Mouse (Mus musculus): ENCODE data around the gene Slc12a7. TPM values are rescaled to one million over a fixed set of nuclear protein-coding genes. Genes with fewer than 3 reads are reported as not detected.
"Not testable (repeated sequence)": the region's sequence is repeated elsewhere in the genome, so short reads cannot be mapped to it uniquely, and the experiment has no call there.

Slc12a7 gene
- polyA plus RNA-seq, 1 experiment, result 110 TPM

GRCm38 (mm10) chr13:73718225-73718624, 14.7 kb upstream of the Slc12a7 start:
- DNase-seq (ENCODE audit: low spot score), result peak; percentile 51

GRCm38 (mm10) chr13:73720241-73720640, 12.7 kb upstream of the Slc12a7 start:
- DNase-seq (ENCODE audit: low spot score), result no peak

GRCm38 (mm10) chr13:73723081-73723668, 9.7 kb upstream of the Slc12a7 start:
- no peak for DNase-seq (ENCODE audit: low spot score)

- no peak for DNase-seq (ENCODE audit: low spot score)
Measured at GRCm38 (mm10) chr13:73725315-73725714, 7.6 kb upstream of the Slc12a7 start.

GRCm38 (mm10) chr13:73727621-73728025, 5.3 kb upstream of the Slc12a7 start:
- DNase-seq (ENCODE audit: low spot score), result no peak

- no peak for DNase-seq (ENCODE audit: low spot score)
Measured at GRCm38 (mm10) chr13:73728633-73729032, 4.3 kb upstream of the Slc12a7 start.

- DNase-seq (ENCODE audit: low spot score), result no peak
Measured at GRCm38 (mm10) chr13:73730913-73731312, 2.0 kb upstream of the Slc12a7 start.

- DNase-seq (ENCODE audit: low spot score), result no peak
Measured at GRCm38 (mm10) chr13:73732235-73732634, 659 bp upstream of the Slc12a7 start.

- DNase-seq (ENCODE audit: low spot score), result no peak
Measured at GRCm38 (mm10) chr13:73734379-73734778, 1.5 kb downstream of the Slc12a7 start.

GRCm38 (mm10) chr13:73735270-73735669, 2.4 kb downstream of the Slc12a7 start:
- no peak for DNase-seq (ENCODE audit: low spot score)

- no peak for DNase-seq (ENCODE audit: low spot score)
Measured at GRCm38 (mm10) chr13:73735928-73736327, 3.0 kb downstream of the Slc12a7 start.

- DNase-seq (ENCODE audit: low spot score), result no peak
Measured at GRCm38 (mm10) chr13:73736943-73737342, 4.0 kb downstream of the Slc12a7 start.

GRCm38 (mm10) chr13:73740399-73740944, 7.6 kb downstream of the Slc12a7 start:
- not testable (repeated sequence) for DNase-seq (ENCODE audit: low spot score)

- DNase-seq (ENCODE audit: low spot score), result no peak
Measured at GRCm38 (mm10) chr13:73742944-73743343, 10.1 kb downstream of the Slc12a7 start.

GRCm38 (mm10) chr13:73743662-73744061, 10.8 kb downstream of the Slc12a7 start:
- DNase-seq (ENCODE audit: low spot score), result no peak

- DNase-seq (ENCODE audit: low spot score), result no peak
Measured at GRCm38 (mm10) chr13:73748663-73749440, 16.0 kb downstream of the Slc12a7 start.

GRCm38 (mm10) chr13:73750435-73750834, 17.5 kb downstream of the Slc12a7 start:
- no peak for DNase-seq (ENCODE audit: low spot score)

GRCm38 (mm10) chr13:73751284-73751683, 18.4 kb downstream of the Slc12a7 start:
- no peak for DNase-seq (ENCODE audit: low spot score)

GRCm38 (mm10) chr13:73755809-73756208, 22.9 kb downstream of the Slc12a7 start:
- DNase-seq (ENCODE audit: low spot score), result no peak

GRCm38 (mm10) chr13:73756916-73757315, 24.0 kb downstream of the Slc12a7 start:
- no peak for DNase-seq (ENCODE audit: low spot score)

- DNase-seq (ENCODE audit: low spot score), result no peak
Measured at GRCm38 (mm10) chr13:73757362-73757761, 24.5 kb downstream of the Slc12a7 start.

GRCm38 (mm10) chr13:73759596-73759995, 26.7 kb downstream of the Slc12a7 start:
- no peak for DNase-seq (ENCODE audit: low spot score)

GRCm38 (mm10) chr13:73760126-73760525, 27.2 kb downstream of the Slc12a7 start:
- no peak for DNase-seq (ENCODE audit: low spot score)
